Mouse (Mus musculus): ENCODE measurements around the gene Rpl7l1. TPM values are rescaled to one million over a fixed set of nuclear protein-coding genes. Genes with fewer than 3 reads are reported as not detected.
"Not testable (repeated sequence)": the region's sequence is repeated elsewhere in the genome, so short reads cannot be mapped to it uniquely, and the experiment has no call there.

Rpl7l1 gene
- total RNA-seq (2022): 10 to 100 TPM; 40.2 to 47.5 (median 45.0) TPM

- peak; percentile 86 for DNase-seq (ENCODE audit: low spot score in 2 of 2)
Measured at GRCm38 (mm10) chr17:46782341-46783221, at the start of gene Rpl7l1. Gene Rpl7l1, minus strand, starts transcription at chr17:46782672.

- DNase-seq (ENCODE audit: low spot score in 2 of 2): no peak
Measured at GRCm38 (mm10) chr17:46829856-46830535, 47.5 kb upstream of the Rpl7l1 start.

GRCm38 (mm10) chr17:46828935-46829334 is 46.5 kb upstream of the Rpl7l1 start:
- DNase-seq (ENCODE audit: low spot score in 2 of 2): no peak

- no peak for DNase-seq (ENCODE audit: low spot score in 2 of 2)
Measured at GRCm38 (mm10) chr17:46823091-46823490, 40.6 kb upstream of the Rpl7l1 start.

- no peak for DNase-seq (ENCODE audit: low spot score in 2 of 2)
Measured at GRCm38 (mm10) chr17:46820628-46821027, 38.2 kb upstream of the Rpl7l1 start.

GRCm38 (mm10) chr17:46817734-46818158 is 35.3 kb upstream of the Rpl7l1 start:
- DNase-seq (ENCODE audit: low spot score in 2 of 2): no peak

- no peak for DNase-seq (ENCODE audit: low spot score in 2 of 2)
Measured at GRCm38 (mm10) chr17:46816306-46816705, 33.8 kb upstream of the Rpl7l1 start.

GRCm38 (mm10) chr17:46814497-46814896 is 32.0 kb upstream of the Rpl7l1 start:
- no peak for DNase-seq (ENCODE audit: low spot score in 2 of 2)

- no peak for DNase-seq (ENCODE audit: low spot score in 2 of 2)
Measured at GRCm38 (mm10) chr17:46813637-46814036, 31.2 kb upstream of the Rpl7l1 start.

GRCm38 (mm10) chr17:46812442-46812841 is 30.0 kb upstream of the Rpl7l1 start:
- no peak for DNase-seq (ENCODE audit: low spot score in 2 of 2)

- no peak for DNase-seq (ENCODE audit: low spot score in 2 of 2)
Measured at GRCm38 (mm10) chr17:46810672-46811071, 28.2 kb upstream of the Rpl7l1 start.

GRCm38 (mm10) chr17:46809131-46809830 is 26.8 kb upstream of the Rpl7l1 start:
- DNase-seq (ENCODE audit: low spot score in 2 of 2): no peak

- no peak for DNase-seq (ENCODE audit: low spot score in 2 of 2)
Measured at GRCm38 (mm10) chr17:46808376-46808775, 25.9 kb upstream of the Rpl7l1 start.

- no peak for DNase-seq (ENCODE audit: low spot score in 2 of 2)
Measured at GRCm38 (mm10) chr17:46801761-46802160, 19.3 kb upstream of the Rpl7l1 start.

GRCm38 (mm10) chr17:46799680-46800079 is 17.2 kb upstream of the Rpl7l1 start:
- no peak for DNase-seq (ENCODE audit: low spot score in 2 of 2)

GRCm38 (mm10) chr17:46797386-46797785 is 14.9 kb upstream of the Rpl7l1 start:
- no peak for DNase-seq (ENCODE audit: low spot score in 2 of 2)

GRCm38 (mm10) chr17:46796743-46797142 is 14.3 kb upstream of the Rpl7l1 start:
- DNase-seq (ENCODE audit: low spot score in 2 of 2): no peak

GRCm38 (mm10) chr17:46792963-46793362 is 10.5 kb upstream of the Rpl7l1 start:
- no peak for DNase-seq (ENCODE audit: low spot score in 2 of 2)

GRCm38 (mm10) chr17:46787974-46788373 is 5.5 kb upstream of the Rpl7l1 start:
- not testable (repeated sequence) for DNase-seq (ENCODE audit: low spot score in 2 of 2)

- DNase-seq (ENCODE audit: low spot score in 2 of 2): no peak
Measured at GRCm38 (mm10) chr17:46786952-46787351, 4.5 kb upstream of the Rpl7l1 start.

GRCm38 (mm10) chr17:46783222-46783565 is 722 bp upstream of the Rpl7l1 start:
- DNase-seq (ENCODE audit: low spot score in 2 of 2): no peak

- DNase-seq (ENCODE audit: low spot score in 2 of 2): no peak
Measured at GRCm38 (mm10) chr17:46781876-46782275, 596 bp downstream of the Rpl7l1 start.

All from layer of hippocampus, adult 8-10 months (tissue).